Mouse (Mus musculus) limb, embryonic 15.5 days (tissue): ENCODE results near the gene Irf5. TPM values are rescaled to one million over a fixed set of nuclear protein-coding genes. Genes with fewer than 3 reads are reported as not detected.

Source experiments
- ATAC-seq: fragments of 200-750 bp; cut with Nextera tagmentation; 2 replicates; pipeline ENCODE4 v1.8.0; 2017; ENCODE audit warnings: low read depth, moderate TSS enrichment; ENCODE audit not compliant: insufficient number of reproducible peaks, low FRiP score, low TSS enrichment
- H3K27ac ChIP-seq: fragments of 300-500 bp; sonication (generic); 2 replicates; pipeline ENCODE4 v1.5.1; 2015; ENCODE audit warnings: moderate library complexity, mild to moderate bottlenecking, inconsistent platforms
- H3K27me3 ChIP-seq: fragments of 300-500 bp; sonication (generic); 2 replicates; pipeline ENCODE4 v1.6.1; 2015; ENCODE audit warnings: inconsistent platforms
- H3K36me3 ChIP-seq: fragments of 300-500 bp; sonication (generic); 2 replicates; pipeline ENCODE4 v1.6.1; 2015; ENCODE audit warnings: inconsistent platforms
- H3K4me1 ChIP-seq: fragments of 300-500 bp; sonication (generic); 2 replicates; pipeline ENCODE4 v1.6.1; 2015; ENCODE audit warnings: inconsistent platforms
- H3K4me2 ChIP-seq: fragments of 300-500 bp; sonication (generic); 2 replicates; pipeline ENCODE4 v1.6.1; 2015; ENCODE audit warnings: mild to moderate bottlenecking, inconsistent platforms
- H3K4me3 ChIP-seq: fragments of 300-500 bp; sonication (generic); 2 replicates; pipeline ENCODE4 v1.5.1; 2015; ENCODE audit warnings: mild to moderate bottlenecking, inconsistent platforms
- H3K9ac ChIP-seq: fragments of 300-500 bp; sonication (generic); 2 replicates; pipeline ENCODE4 v1.6.1; 2015; ENCODE audit warnings: inconsistent platforms
- H3K9me3 ChIP-seq: fragments of 300-500 bp; sonication (generic); 2 replicates; pipeline ENCODE4 v1.6.1; 2016; ENCODE audit warnings: inconsistent platforms
- WGBS: fragments of 180-500 bp; shearing (Covaris S2); methylation state at CpG from one replicate; pipeline ENCODE4 v1.1.7; 2015; 5-methylcytosine and 5-hydroxymethylcytosine counted together
- polyA plus RNA-seq: library from polyadenylated mRNA; unstranded; fragments of >200 nt; fragmentation: Nextera tagmentation; extraction: Ambion mirVana; gene quantifications from 2 replicates; pipeline ENCODE4 v1.2.1, GENCODE M21; 2015

Irf5 gene
- polyA plus RNA-seq, 1 experiment from 2014 or later: 4.6 TPM

GRCm38 (mm10) chr6:29506834-29507233, 19.6 kb upstream of the Irf5 start:
- Histone ChIP-seq H3K27ac (no peak overlapping the region), H3K9me3 (no peaks in the 10 kb centered on the region), H3K9ac (peak overlapping the region; percentile 11; the same call in 1 of the 2 replicates), H3K4me2 (peak overlapping the region; percentile 73), H3K4me3 (peak overlapping the region; percentile 55), H3K4me1 (peaks cover 34% of the 10 kb centered on the region), H3K36me3 (peaks cover 4% of the 10 kb centered on the region; the same call in 1 of the 2 replicates), H3K27me3 (no peaks in the 10 kb centered on the region)
- WGBS: 14% methylated on average over 8 of the region's 8 CpGs
- ATAC-seq: no peak

DNA sequence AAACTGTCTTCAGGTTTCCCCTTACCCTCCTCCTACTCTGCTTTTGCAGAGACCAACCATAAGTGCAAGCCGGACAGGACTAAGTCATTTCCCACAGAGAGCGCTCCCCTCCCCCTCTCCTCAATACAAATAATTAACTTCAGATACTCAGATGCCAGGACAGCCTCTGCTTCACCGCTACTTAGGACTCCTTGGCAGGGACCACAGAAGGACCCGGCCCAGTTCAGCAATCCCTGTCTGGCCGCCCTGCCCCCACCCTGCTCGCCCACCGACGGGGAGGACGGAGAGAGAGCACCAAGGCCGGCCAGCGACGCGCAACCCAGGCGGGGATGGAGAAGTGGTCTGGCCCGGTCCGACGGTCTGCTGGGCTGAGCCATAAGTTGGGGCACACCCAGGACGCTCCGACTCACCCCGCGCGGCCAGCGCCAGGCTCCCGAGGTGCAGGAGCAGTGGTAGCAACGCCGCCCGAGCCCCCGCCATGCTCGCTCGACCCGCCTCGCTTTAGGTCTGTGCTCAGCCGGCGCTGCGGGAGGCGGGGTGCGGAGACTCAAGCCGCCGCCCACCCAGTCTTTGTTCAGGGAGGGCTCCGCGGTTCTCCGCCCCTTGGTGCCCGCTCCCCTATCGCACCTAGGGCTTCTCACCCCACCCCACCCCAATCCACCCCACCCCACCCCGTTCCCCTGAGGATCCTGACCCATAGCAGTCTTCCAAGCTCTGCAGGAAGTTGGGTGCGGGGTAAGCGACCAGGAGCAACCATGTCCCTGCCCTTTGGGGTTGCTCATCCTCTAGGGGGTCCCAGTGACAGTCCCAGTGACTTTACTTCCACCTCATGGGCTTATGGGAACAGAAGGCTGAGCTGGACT, 18.7 kb upstream of the Irf5 start, which contains the start of gene Kcp:
Gene Kcp, minus strand, starts transcription at position 506 of the 863 bp plus-strand sequence.
- H3K4me1 ChIP-seq: peaks cover 34% of the 10 kb centered on the region
- peak within 1 kb of the TSS; percentile 41 for H3K9ac ChIP-seq
- peaks cover 2% of the 10 kb centered on the region; the same call in 1 of the 2 replicates for H3K36me3 ChIP-seq
- under 1% methylated on average over 47 of the region's 47 CpGs for WGBS
- H3K27me3 ChIP-seq: no peaks in the 10 kb centered on the region
- no peaks in the 10 kb centered on the region for H3K9me3 ChIP-seq
- ATAC-seq: 0 out of 2 replicates have a peak, but pooled peaks have one; percentile 38
- H3K4me2 ChIP-seq: peak within 1 kb of the TSS; percentile 73
- H3K27ac ChIP-seq: peak within 1 kb of the TSS; percentile 18; the same call in 1 of the 2 replicates
- H3K4me3 ChIP-seq: peak within 1 kb of the TSS; percentile 55

DNA sequence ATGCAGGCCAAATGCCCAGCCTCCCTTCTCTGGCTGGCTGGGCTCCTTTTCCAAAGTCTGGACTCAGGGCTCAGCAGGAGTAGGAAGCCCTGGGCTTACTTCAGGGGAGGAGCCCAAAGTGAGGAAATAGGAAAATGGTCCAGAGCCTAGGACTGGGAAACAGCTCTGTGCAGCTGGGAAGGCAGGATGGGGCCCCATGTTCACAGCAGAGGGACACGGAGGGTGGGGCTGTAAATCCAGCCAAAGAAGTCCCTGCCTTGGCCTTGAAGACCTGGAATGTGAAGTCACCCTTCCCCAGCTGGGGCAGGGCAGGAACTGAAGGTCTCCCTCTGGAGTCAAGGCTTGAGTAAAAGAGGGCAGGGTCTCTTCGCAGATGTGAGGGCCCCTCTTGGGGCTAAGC, 17.3 kb upstream of the Irf5 start:
- H3K4me3 ChIP-seq: no peak overlapping the region
- H3K4me2 ChIP-seq: no peak overlapping the region
- no peaks in the 10 kb centered on the region for H3K9me3 ChIP-seq
- peak; percentile 64; the same call in 1 of the 2 replicates for ATAC-seq
- peak overlapping the region; percentile 43; the same call in 1 of the 2 replicates for H3K27ac ChIP-seq
- no peak overlapping the region for H3K9ac ChIP-seq
- H3K27me3 ChIP-seq: no peaks in the 10 kb centered on the region
- peaks cover 40% of the 10 kb centered on the region for H3K4me1 ChIP-seq
- WGBS: 24% methylated on average over 2 of the region's 2 CpGs
- H3K36me3 ChIP-seq: no peaks in the 10 kb centered on the region

GRCm38 (mm10) chr6:29513284-29513683, 13.1 kb upstream of the Irf5 start:
- ATAC-seq: peak; percentile 48; the same call in 1 of the 2 replicates
- 1% methylated on average over 11 of the region's 11 CpGs for WGBS

GRCm38 (mm10) chr6:29517139-29517538, 9.3 kb upstream of the Irf5 start:
- no peak for ATAC-seq
- WGBS: 12% methylated on average over 5 of the region's 5 CpGs
- Histone ChIP-seq H3K27ac (no peak overlapping the region), H3K4me3 (no peak overlapping the region), H3K27me3 (no peaks in the 10 kb centered on the region), H3K4me2 (no peak overlapping the region), H3K9ac (no peak overlapping the region), H3K9me3 (no peaks in the 10 kb centered on the region), H3K36me3 (no peaks in the 10 kb centered on the region), H3K4me1 (peaks cover 6% of the 10 kb centered on the region)

More at GRCm38 (mm10) chr6:29513284-29513683, 13.1 kb upstream of the Irf5 start:
- no peaks in the 10 kb centered on the region for H3K27me3 ChIP-seq
- peak overlapping the region; percentile 37 for H3K4me2 ChIP-seq
- peaks cover 15% of the 10 kb centered on the region for H3K4me1 ChIP-seq
- peak overlapping the region; percentile 19 for H3K4me3 ChIP-seq
- no peaks in the 10 kb centered on the region for H3K9me3 ChIP-seq
- peak overlapping the region; percentile 50; the same call in 1 of the 2 replicates for H3K27ac ChIP-seq
- no peaks in the 10 kb centered on the region for H3K36me3 ChIP-seq
- H3K9ac ChIP-seq: 0 out of 2 replicates have a peak overlapping the region, but pooled peaks have one; percentile 14

GRCm38 (mm10) chr6:29522626-29523300, 3.7 kb upstream of the Irf5 start:
- no peak overlapping the region for H3K27ac ChIP-seq
- WGBS: 55% methylated on average over 6 of the region's 6 CpGs
- no peak overlapping the region for H3K4me2 ChIP-seq
- no peaks in the 10 kb centered on the region for H3K36me3 ChIP-seq
- H3K4me3 ChIP-seq: no peak overlapping the region
- H3K9me3 ChIP-seq: no peaks in the 10 kb centered on the region
- no peak overlapping the region for H3K9ac ChIP-seq
- ATAC-seq: no peak
- H3K4me1 ChIP-seq: peaks cover 19% of the 10 kb centered on the region
- peaks cover 19% of the 10 kb centered on the region for H3K27me3 ChIP-seq

- ATAC-seq: no peak
- Histone ChIP-seq H3K27ac (no peak overlapping the region), H3K4me1 (peaks cover 26% of the 10 kb centered on the region), H3K9me3 (no peaks in the 10 kb centered on the region), H3K27me3 (peaks cover 26% of the 10 kb centered on the region), H3K4me3 (no peak overlapping the region), H3K4me2 (no peak overlapping the region), H3K36me3 (no peaks in the 10 kb centered on the region), H3K9ac (no peak overlapping the region)
- 67% methylated on average over 12 of the region's 12 CpGs for WGBS
These were observed 3.0 kb upstream of the Irf5 start for GRCm38 (mm10) chr6:29523301-29524033.

DNA sequence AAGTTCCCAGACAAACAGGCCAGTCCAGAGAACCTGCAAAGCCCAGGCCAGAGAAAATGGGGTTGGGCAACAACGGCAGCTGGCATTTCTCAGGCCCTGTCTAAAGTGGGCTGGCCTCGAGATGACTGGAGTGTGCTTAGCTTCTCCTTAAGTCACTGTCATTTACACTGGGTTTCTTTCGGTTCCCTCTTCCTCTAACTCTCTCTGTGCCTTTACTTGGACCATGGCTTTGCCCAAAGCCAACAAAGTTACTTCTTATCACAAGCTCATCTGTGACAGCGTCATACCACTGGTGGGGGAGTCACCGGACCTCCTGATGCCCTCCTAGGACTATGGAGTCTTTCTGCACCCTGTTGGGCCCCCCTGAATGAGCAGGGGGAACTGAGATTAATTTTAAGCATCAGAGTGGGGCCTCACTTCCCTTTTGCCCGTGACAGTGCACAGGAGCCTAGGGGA, 2.4 kb upstream of the Irf5 start:
- Histone ChIP-seq H3K27ac (no peak overlapping the region), H3K4me1 (peaks cover 29% of the 10 kb centered on the region), H3K9me3 (no peaks in the 10 kb centered on the region), H3K36me3 (no peaks in the 10 kb centered on the region), H3K27me3 (peaks cover 32% of the 10 kb centered on the region), H3K4me2 (no peak overlapping the region), H3K9ac (no peak overlapping the region), H3K4me3 (no peak overlapping the region)
- WGBS: 57% methylated on average over 6 of the region's 6 CpGs
- ATAC-seq: no peak

GRCm38 (mm10) chr6:29525256-29525655, 1.2 kb upstream of the Irf5 start:
- Histone ChIP-seq H3K27me3 (peaks cover 43% of the 10 kb centered on the region), H3K36me3 (no peaks in the 10 kb centered on the region), H3K4me1 (peaks cover 33% of the 10 kb centered on the region), H3K4me3 (no peak overlapping the region), H3K27ac (no peak overlapping the region), H3K4me2 (no peak overlapping the region), H3K9ac (no peak overlapping the region), H3K9me3 (no peaks in the 10 kb centered on the region)
- WGBS: 76% methylated on average over 6 of the region's 6 CpGs
- no peak for ATAC-seq

DNA sequence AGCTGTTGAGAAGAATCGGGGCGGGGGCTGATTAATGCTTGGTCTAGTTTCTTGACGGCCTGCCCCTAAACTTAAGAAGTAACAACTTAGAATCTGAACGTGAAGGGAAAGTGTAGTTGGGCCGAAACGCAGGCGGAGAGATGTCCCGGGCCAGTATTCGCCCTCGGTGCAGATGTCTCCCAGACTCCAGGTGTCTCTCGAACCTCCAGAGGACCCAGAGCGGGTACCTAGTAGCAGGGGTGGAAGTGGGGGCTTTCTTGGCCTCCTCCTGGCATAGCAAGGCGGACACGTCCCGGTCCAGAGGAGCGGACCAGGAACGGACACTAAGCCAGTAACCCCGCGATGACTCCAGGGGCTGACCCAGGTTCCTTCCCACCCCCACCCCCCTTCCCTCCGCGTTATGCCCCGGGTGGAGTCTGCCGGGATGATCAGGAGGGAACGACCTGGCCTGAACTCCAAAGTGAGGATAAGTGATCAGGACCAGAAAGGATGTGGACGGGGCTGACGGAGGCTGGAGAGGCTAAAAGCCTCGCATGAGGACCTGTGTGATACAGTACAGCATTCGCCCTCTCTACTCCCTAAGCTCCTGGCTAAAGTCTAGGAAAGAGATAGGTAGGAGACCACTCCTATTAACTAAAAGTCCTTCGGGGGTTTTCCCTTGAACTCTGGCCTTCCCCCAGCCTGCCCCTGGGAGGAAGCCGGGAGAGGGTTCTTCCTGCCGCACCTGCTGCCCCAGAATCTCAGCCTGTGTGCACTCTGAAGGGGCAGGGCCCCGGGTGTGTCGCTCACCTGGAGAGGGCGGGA, 1.1 kb downstream of the Irf5 start:
- H3K4me3 ChIP-seq: peak overlapping the region; percentile 50
- peak overlapping the region; percentile 50; the same call in 1 of the 2 replicates for H3K9ac ChIP-seq
- H3K27ac ChIP-seq: no peak overlapping the region
- no peaks in the 10 kb centered on the region for H3K36me3 ChIP-seq
- 4% methylated on average over 34 of the region's 34 CpGs for WGBS
- no peak for ATAC-seq
- peaks cover 52% of the 10 kb centered on the region for H3K27me3 ChIP-seq
- peak overlapping the region; percentile 96 for H3K4me2 ChIP-seq
- H3K9me3 ChIP-seq: no peaks in the 10 kb centered on the region
- H3K4me1 ChIP-seq: peaks cover 33% of the 10 kb centered on the region

DNA sequence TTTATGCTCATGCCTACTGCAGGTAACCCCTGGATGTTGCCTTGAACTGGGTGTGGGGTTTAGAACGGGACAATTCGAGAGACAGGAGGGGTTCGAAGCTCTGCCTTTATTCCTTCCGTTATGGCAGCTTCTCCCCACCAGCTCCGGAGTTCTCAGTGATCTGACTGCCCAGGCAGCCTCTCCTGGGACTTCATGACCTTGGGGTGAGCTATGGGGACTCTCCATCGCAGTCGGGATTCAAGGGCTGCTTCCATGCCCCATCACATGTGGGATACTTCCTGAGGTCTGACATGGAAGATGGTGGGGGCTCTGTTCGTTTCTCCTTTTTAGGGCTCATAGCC, 1.7 kb downstream of the Irf5 start:
- H3K27ac ChIP-seq: no peak overlapping the region
- H3K4me3 ChIP-seq: peak overlapping the region; percentile 50
- WGBS: 12% methylated on average over 8 of the region's 8 CpGs
- no peak overlapping the region for H3K4me2 ChIP-seq
- peaks cover 52% of the 10 kb centered on the region for H3K27me3 ChIP-seq
- peaks cover 33% of the 10 kb centered on the region for H3K4me1 ChIP-seq
- H3K9ac ChIP-seq: no peak overlapping the region
- ATAC-seq: no peak
- H3K36me3 ChIP-seq: no peaks in the 10 kb centered on the region
- no peaks in the 10 kb centered on the region for H3K9me3 ChIP-seq
